Comparison of ENCODE assay signal across 7 mouse cellular contexts in the genomic region with DNA sequence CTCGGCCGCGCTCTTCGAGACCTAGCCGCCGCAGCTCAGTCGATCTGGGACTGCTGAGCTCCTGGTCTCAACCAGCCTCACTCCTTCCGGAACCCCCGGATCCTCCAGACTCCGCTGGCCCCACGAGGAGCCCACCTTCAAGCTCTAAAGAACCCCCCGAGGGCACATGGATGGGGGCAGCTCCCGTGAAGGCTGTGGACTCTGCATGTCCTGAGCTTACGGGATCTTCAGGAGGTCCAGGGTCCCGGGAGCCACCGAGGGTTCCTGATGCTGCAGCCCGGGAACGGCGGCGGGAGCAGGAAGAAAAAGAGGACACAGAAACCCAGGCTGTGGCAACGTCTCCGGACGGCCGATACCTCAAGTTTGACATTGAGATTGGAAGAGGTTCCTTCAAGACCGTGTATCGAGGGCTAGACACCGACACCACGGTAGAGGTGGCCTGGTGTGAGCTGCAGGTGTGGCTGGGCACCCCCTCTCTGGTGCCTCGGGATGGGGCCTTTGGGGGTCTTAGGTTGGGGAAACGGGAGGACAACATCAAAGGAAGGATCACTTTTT. TPM values are rescaled to one million over a fixed set of nuclear protein-coding genes. Genes with fewer than 3 reads are reported as not detected.
DNase-seq lines count a peak whose midpoint lies in the region; ATAC-seq and TF ChIP-seq lines count a peak whose summit lies in the region.

No protein-coding gene starts in this region.

- 0% methylated on average over 30 of the region's 30 CpGs for WGBS in heart, embryonic 14.5 days
- under 1% methylated on average over 30 of the region's 30 CpGs for WGBS in liver, embryonic 13.5 days (ENCODE audit: insufficient replicate concordance)
- WGBS in stomach, embryonic 16.5 days = 1% methylated on average over 30 of the region's 30 CpGs

- H3K4me1 ChIP-seq in ES-E14 (ENCODE audit: control insufficient read depth in 2 of 2, insufficient read depth in 2 of 2, low read length in 2 of 2, poor library complexity in 1 of 2) = peaks cover 0 to 30% of the 10 kb centered on the region in 2 experiments; a peak in 2 of 4 replicates
- peaks cover 36 to 52% of the 10 kb centered on the region in 2 experiments for H3K4me1 ChIP-seq in heart, embryonic 14.5 days (ENCODE audit: control insufficient read depth in 2 of 2, insufficient read depth in 2 of 2, low read length in 2 of 2)
- peaks cover 88% of the 10 kb centered on the region for H3K4me1 ChIP-seq in liver, embryonic 13.5 days (replicated peaks)
- H3K4me1 ChIP-seq in stomach, embryonic 16.5 days (ENCODE audit: control insufficient read depth, insufficient read depth, low read length) = peaks cover 44% of the 10 kb centered on the region

- ATAC-seq in heart, embryonic 14.5 days (ENCODE audit: insufficient number of reproducible peaks, insufficient read depth, low FRiP score, low read depth) = no peak; the same call in none of the 2 replicates
- no peak for ATAC-seq in liver, embryonic 13.5 days (ENCODE audit: low read depth)
- ATAC-seq in stomach, embryonic 16.5 days (ENCODE audit: insufficient read depth, low FRiP score) = no peak; the same call in 1 of the 2 replicates

- H3K9ac ChIP-seq in ES-E14 (ENCODE audit: insufficient read depth, low read depth, low read length, poor library complexity, severe bottlenecking) = peak overlapping the region; percentile 45; the same call in 1 of the 2 replicates
- H3K9ac ChIP-seq in heart, embryonic 14.5 days (ENCODE audit: low read length) = peak overlapping the region; percentile 82
- H3K9ac ChIP-seq in liver, embryonic 13.5 days = peak overlapping the region; percentile 92
- H3K9ac ChIP-seq in stomach, embryonic 16.5 days (ENCODE audit: low read length) = peak overlapping the region; percentile 83

- H3K36me3 ChIP-seq in ES-E14 (ENCODE audit: control insufficient read depth, insufficient read depth, low read length, poor library complexity, severe bottlenecking) = peaks cover 3% of the 10 kb centered on the region
- peaks cover 18% of the 10 kb centered on the region for H3K36me3 ChIP-seq in heart, embryonic 14.5 days (ENCODE audit: control insufficient read depth, insufficient read depth, low read length)
- H3K36me3 ChIP-seq in liver, embryonic 13.5 days = peaks cover 27% of the 10 kb centered on the region
- peaks cover 8% of the 10 kb centered on the region; the same call in 1 of the 2 replicates for H3K36me3 ChIP-seq in stomach, embryonic 16.5 days (ENCODE audit: control insufficient read depth, insufficient read depth, low read length)

- peaks cover 29% of the 10 kb centered on the region for H3K27me3 ChIP-seq in heart, embryonic 14.5 days (ENCODE audit: control insufficient read depth, insufficient read depth, low read length)
- peaks cover 42% of the 10 kb centered on the region for H3K27me3 ChIP-seq in liver, embryonic 13.5 days
- H3K27me3 ChIP-seq in stomach, embryonic 16.5 days (ENCODE audit: control insufficient read depth, insufficient read depth, low read length) = peaks cover 13% of the 10 kb centered on the region

- in situ Hi-C loops in ES-E14 (cut with MboI; ENCODE audit: low sequenced_read_pairs in 2 of 2, unreplicated experiment in 2 of 2) = no loop called here

- DNase-seq in CD4-positive helper T cell, adult 2 months (ENCODE audit: low read depth, low spot score) = peak; percentile 21
- no peak for DNase-seq in ES-E14 (ENCODE audit: low read depth, low spot score)
- DNase-seq in liver, embryonic 13.5 days = peak; percentile 27
- no peak for DNase-seq in right cerebral cortex, postnatal 10 days (ENCODE audit: low spot score in 2 of 2)
- no peak for DNase-seq in gastrocnemius, adult 18-20 months (ENCODE audit: low spot score)

- peak overlapping the region; percentile 99 for H3K4me2 ChIP-seq in heart, embryonic 14.5 days (ENCODE audit: low read length)
- H3K4me2 ChIP-seq in liver, embryonic 13.5 days = peak overlapping the region; percentile 99
- H3K4me2 ChIP-seq in stomach, embryonic 16.5 days (ENCODE audit: low read depth, low read length) = peak overlapping the region; percentile 88

- no peaks in the 10 kb centered on the region for H3K9me3 ChIP-seq in ES-E14 (ENCODE audit: control insufficient read depth, insufficient read depth, low read depth, low read length)
- no peaks in the 10 kb centered on the region for H3K9me3 ChIP-seq in heart, embryonic 14.5 days (ENCODE audit: control insufficient read depth, low read length)
- H3K9me3 ChIP-seq in liver, embryonic 13.5 days (replicated peaks) = no peaks in the 10 kb centered on the region
- no peaks in the 10 kb centered on the region for H3K9me3 ChIP-seq in stomach, embryonic 16.5 days (replicated peaks; ENCODE audit: control insufficient read depth, low read length)

- no peak overlapping the region for H3K27ac ChIP-seq in ES-E14 (ENCODE audit: insufficient read depth, low read depth, low read length, poor library complexity, severe bottlenecking)
- H3K27ac ChIP-seq in heart, embryonic 14.5 days (replicated peaks in 1 of 2; ENCODE audit: control insufficient read depth in 1 of 2, insufficient read depth in 1 of 2, low read depth in 2 of 2, low read length in 2 of 2) = peak overlapping the region; percentile 51 to 75; a peak in 3 of 4 replicates
- H3K27ac ChIP-seq in liver, embryonic 13.5 days = peak overlapping the region; percentile 98
- peak overlapping the region; percentile 93 for H3K27ac ChIP-seq in stomach, embryonic 16.5 days (ENCODE audit: low read length)

- peak overlapping the region; percentile 61 to 64 for H3K4me3 ChIP-seq in ES-E14 (ENCODE audit: insufficient read depth in 1 of 2, low read depth in 1 of 2, low read length in 2 of 2, poor library complexity in 1 of 2, severe bottlenecking in 1 of 2)
- H3K4me3 ChIP-seq in heart, embryonic 14.5 days (ENCODE audit: control insufficient read depth in 1 of 2, insufficient read depth in 1 of 2, low read depth in 1 of 2, low read length in 2 of 2) = peak overlapping the region; percentile 64 to 71
- peak overlapping the region; percentile 72 for H3K4me3 ChIP-seq in liver, embryonic 13.5 days (replicated peaks)
- peak overlapping the region; percentile 62 for H3K4me3 ChIP-seq in stomach, embryonic 16.5 days (replicated peaks; ENCODE audit: low read length)

TF ChIP-seq in ES-E14, 5 proteins besides CTCF, POLR2A, EP300 and RAD21:
- TF ChIP-seq CHD2 (IDR thresholded peaks at IDR 0.05; ENCODE audit: low read depth, low read length) = no peak
- TF ChIP-seq ZNF384 (IDR thresholded peaks at IDR 0.05; ENCODE audit: low read depth, low read length) = no peak
- TF ChIP-seq MAFK (IDR thresholded peaks at IDR 0.05; ENCODE audit: insufficient read depth, low read depth, low read length) = no peak
- TF ChIP-seq ZC3H11A (IDR thresholded peaks at IDR 0.05; ENCODE audit: borderline replicate concordance, low read depth, low read length) = no peak
- TF ChIP-seq HCFC1 (IDR thresholded peaks at IDR 0.05; ENCODE audit: borderline replicate concordance, insufficient read depth, low read length) = no peak

RNA-seq across cellular contexts. Expression of a gene that starts 0.5 kb away (rescaled TPM):
- total RNA-seq in ES-E14 (2012; rRNA removed) = 0.49 and 1.1 TPM in 2 replicates
- polyA plus RNA-seq in heart, embryonic 14.5 days (2014; fragmentation: Nextera tagmentation; extraction: Ambion mirVana) = 5.8 and 9.5 TPM in 2 replicates
- 5.5 and 7.9 TPM in 2 replicates for polyA plus RNA-seq in liver, embryonic 13.5 days (2015; fragmentation: Nextera tagmentation; extraction: Ambion mirVana)
- 23.5 and 28.0 TPM in 2 replicates for polyA plus RNA-seq in stomach, embryonic 16.5 days (2015; fragmentation: Nextera tagmentation; extraction: Ambion mirVana)
- under 1 TPM; 0.23 to 0.26 TPM for total RNA-seq in gastrocnemius, adult 18-20 months (2021)

RNA-seq across cellular contexts. Expression of a gene that starts 7.4 kb away (rescaled TPM):
- total RNA-seq in ES-E14 (2012; rRNA removed) = 105 and 135 TPM in 2 replicates
- 111 and 123 TPM in 2 replicates for polyA plus RNA-seq in heart, embryonic 14.5 days (2014; fragmentation: Nextera tagmentation; extraction: Ambion mirVana)
- polyA plus RNA-seq in liver, embryonic 13.5 days (2015; fragmentation: Nextera tagmentation; extraction: Ambion mirVana) = 98.5 and 99.4 TPM in 2 replicates
- 133 and 141 TPM in 2 replicates for polyA plus RNA-seq in stomach, embryonic 16.5 days (2015; fragmentation: Nextera tagmentation; extraction: Ambion mirVana)
- total RNA-seq in gastrocnemius, adult 18-20 months (2021) = 10 to 100 TPM; 46.1 to 46.8 TPM

RNA-seq across cellular contexts. Expression of a gene that starts 15.1 kb away (rescaled TPM):
- 4.0 and 5.6 TPM in 2 replicates for total RNA-seq in ES-E14 (2012; rRNA removed)
- polyA plus RNA-seq in heart, embryonic 14.5 days (2014; fragmentation: Nextera tagmentation; extraction: Ambion mirVana) = 272 and 281 TPM in 2 replicates
- 23.4 and 25.4 TPM in 2 replicates for polyA plus RNA-seq in liver, embryonic 13.5 days (2015; fragmentation: Nextera tagmentation; extraction: Ambion mirVana)
- polyA plus RNA-seq in stomach, embryonic 16.5 days (2015; fragmentation: Nextera tagmentation; extraction: Ambion mirVana) = 95.8 and 106 TPM in 2 replicates
- 10 to 100 TPM; 30.1 to 31.0 TPM for total RNA-seq in gastrocnemius, adult 18-20 months (2021)

RNA-seq across cellular contexts. Expression of a gene that starts 17.9 kb away (rescaled TPM):
- 2.1 and 2.4 TPM in 2 replicates for total RNA-seq in ES-E14 (2012; rRNA removed)
- polyA plus RNA-seq in heart, embryonic 14.5 days (2014; fragmentation: Nextera tagmentation; extraction: Ambion mirVana) = 0.51 and 1.1 TPM in 2 replicates
- 0.63 and 0.85 TPM in 2 replicates for polyA plus RNA-seq in liver, embryonic 13.5 days (2015; fragmentation: Nextera tagmentation; extraction: Ambion mirVana)
- polyA plus RNA-seq in stomach, embryonic 16.5 days (2015; fragmentation: Nextera tagmentation; extraction: Ambion mirVana) = 0.70 and 1.2 TPM in 2 replicates
- total RNA-seq in gastrocnemius, adult 18-20 months (2021) = under 1 TPM; 0.31 to 0.37 TPM

RNA-seq across cellular contexts. Expression of a gene that starts 18.0 kb away (rescaled TPM):
- 107 and 139 TPM in 2 replicates for total RNA-seq in ES-E14 (2012; rRNA removed)
- polyA plus RNA-seq in heart, embryonic 14.5 days (2014; fragmentation: Nextera tagmentation; extraction: Ambion mirVana) = 188 and 203 TPM in 2 replicates
- polyA plus RNA-seq in liver, embryonic 13.5 days (2015; fragmentation: Nextera tagmentation; extraction: Ambion mirVana) = 125 TPM in 2 replicates
- 194 and 197 TPM in 2 replicates for polyA plus RNA-seq in stomach, embryonic 16.5 days (2015; fragmentation: Nextera tagmentation; extraction: Ambion mirVana)
- 10 to 100 TPM; 71.2 to 81.6 TPM for total RNA-seq in gastrocnemius, adult 18-20 months (2021)

Comparison
In these comparisons a context has a peak if more than half of its experiments do, and no peak if none do; other contexts are left out.
1. DNase-seq: peak in CD4-positive helper T cell, adult 2 months (single experiment) and liver, embryonic 13.5 days (single experiment); none in ES-E14 (single experiment), right cerebral cortex, postnatal 10 days (0 of 2) and gastrocnemius, adult 18-20 months (single experiment).
2. Peak in every context shown above with its lines, with median percentiles within 50 percentile points of each other: H3K4me3 ChIP-seq, H3K9ac ChIP-seq and H3K4me2 ChIP-seq.